Mouse (Mus musculus) liver, embryonic 15.5 days (tissue): ENCODE results near the gene Ipmk. TPM values are rescaled to one million over a fixed set of nuclear protein-coding genes. Genes with fewer than 3 reads are reported as not detected.

Experiments
- ATAC-seq: fragments of 200-750 bp; cut with Nextera tagmentation; 2 replicates; pipeline ENCODE4 v1.8.0; 2017; ENCODE audit warnings: moderate number of reproducible peaks, mild to moderate bottlenecking, moderate library complexity; ENCODE audit not compliant: insufficient read depth
- H3K27ac ChIP-seq: fragments of 300-500 bp; sonication (generic); replicated peaks from 2 replicates; pipeline ENCODE4 v1.5.1; 2015; ENCODE audit warnings: mild to moderate bottlenecking, inconsistent platforms
- H3K27me3 ChIP-seq: fragments of 300-500 bp; sonication (generic); 2 replicates; pipeline ENCODE4 v1.6.1; 2015; ENCODE audit warnings: mild to moderate bottlenecking, inconsistent platforms
- H3K36me3 ChIP-seq: fragments of 300-500 bp; sonication (generic); replicated peaks from 2 replicates; pipeline ENCODE4 v1.6.1; 2015; ENCODE audit warnings: moderate library complexity, mild to moderate bottlenecking, inconsistent platforms
- H3K4me1 ChIP-seq: fragments of 300-500 bp; sonication (generic); replicated peaks from 2 replicates; pipeline ENCODE4 v1.6.1; 2015; ENCODE audit warnings: inconsistent platforms
- H3K4me2 ChIP-seq: fragments of 300-500 bp; sonication (generic); 2 replicates; pipeline ENCODE4 v1.6.1; 2015; ENCODE audit warnings: moderate library complexity, mild to moderate bottlenecking, inconsistent platforms
- H3K4me3 ChIP-seq: fragments of 300-500 bp; sonication (generic); replicated peaks from 2 replicates; pipeline ENCODE4 v1.5.1; 2015; ENCODE audit warnings: mild to moderate bottlenecking, inconsistent platforms
- H3K9ac ChIP-seq: fragments of 300-500 bp; sonication (generic); 2 replicates; pipeline ENCODE4 v1.6.1; 2015; ENCODE audit warnings: moderate library complexity, mild to moderate bottlenecking, inconsistent platforms
- H3K9me3 ChIP-seq: fragments of 300-500 bp; sonication (generic); replicated peaks from 2 replicates; pipeline ENCODE4 v1.6.1; 2016; ENCODE audit warnings: inconsistent platforms
- WGBS: fragments of 180-500 bp; shearing (Covaris S2); methylation state at CpG from one replicate; pipeline ENCODE4 v1.1.7; 2015; ENCODE audit warnings: mixed read lengths; ENCODE audit not compliant: insufficient replicate concordance; 5-methylcytosine and 5-hydroxymethylcytosine counted together
- polyA plus RNA-seq: library from polyadenylated mRNA; unstranded; fragments of >200 nt; fragmentation: Nextera tagmentation; extraction: Ambion mirVana; gene quantifications from 2 replicates; pipeline ENCODE4 v1.2.1, GENCODE M21; 2015

The Ipmk gene
- polyA plus RNA-seq, 1 experiment from 2014 or later, result 8.3 TPM

DNA sequence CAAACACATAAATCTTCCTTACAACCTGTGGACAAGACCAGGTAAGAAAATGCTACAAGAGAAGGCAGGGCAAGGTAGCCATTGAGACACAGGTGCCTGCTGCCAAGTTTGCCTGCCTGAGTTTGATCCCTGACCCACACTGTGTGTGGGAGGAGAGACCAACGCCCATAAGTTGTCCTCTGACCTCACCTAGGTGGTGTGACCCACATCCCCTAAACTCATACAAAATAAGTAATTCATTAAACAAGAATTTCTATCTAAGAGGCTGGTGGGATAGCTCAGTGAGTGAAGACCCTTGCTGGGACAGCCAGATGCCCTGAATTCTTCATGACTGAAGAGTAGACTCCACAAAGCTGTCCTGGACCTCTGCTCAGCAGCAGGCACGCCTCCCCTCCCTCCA, 7.4 kb upstream of the Ipmk start:
- H3K9ac ChIP-seq, result no peak overlapping the region
- WGBS, result 55% methylated on average over 2 of the region's 2 CpGs
- ATAC-seq, result no peak

GRCm38 (mm10) chr10:71341290-71341689, 6.3 kb upstream of the Ipmk start:
- no peak overlapping the region for H3K4me2 ChIP-seq
- no peaks in the 10 kb centered on the region for H3K9me3 ChIP-seq
- peaks cover 67% of the 10 kb centered on the region for H3K4me1 ChIP-seq
- H3K9ac ChIP-seq, result no peak overlapping the region
- H3K27ac ChIP-seq, result peak overlapping the region; percentile 35; the same call in 1 of the 2 replicates
- 0 out of 2 replicates have a peak, but pooled peaks cover under 1% of the 10 kb centered on the region for H3K36me3 ChIP-seq
- no peaks in the 10 kb centered on the region for H3K27me3 ChIP-seq
- no peak for ATAC-seq
- WGBS, result 91% methylated on average over 9 of the region's 9 CpGs
- H3K4me3 ChIP-seq, result no peak overlapping the region

More for the DNA sequence above, 7.4 kb upstream of the Ipmk start:
- H3K27me3 ChIP-seq, result no peaks in the 10 kb centered on the region
- no peak overlapping the region for H3K4me2 ChIP-seq
- no peak overlapping the region for H3K4me3 ChIP-seq
- peaks cover 11% of the 10 kb centered on the region for H3K36me3 ChIP-seq
- peak overlapping the region; percentile 45; the same call in 1 of the 2 replicates for H3K27ac ChIP-seq
- H3K9me3 ChIP-seq, result no peaks in the 10 kb centered on the region
- peaks cover 59% of the 10 kb centered on the region for H3K4me1 ChIP-seq

GRCm38 (mm10) chr10:71342030-71342805, 5.3 kb upstream of the Ipmk start:
- 84% methylated on average over 7 of the region's 7 CpGs for WGBS
- Histone ChIP-seq H3K9me3 (no peaks in the 10 kb centered on the region), H3K4me2 (peak overlapping the region; percentile 2), H3K27ac (no peak overlapping the region), H3K9ac (no peak overlapping the region), H3K4me1 (peaks cover 77% of the 10 kb centered on the region), H3K4me3 (no peak overlapping the region), H3K36me3 (no peaks in the 10 kb centered on the region), H3K27me3 (no peaks in the 10 kb centered on the region)
- no peak for ATAC-seq

DNA sequence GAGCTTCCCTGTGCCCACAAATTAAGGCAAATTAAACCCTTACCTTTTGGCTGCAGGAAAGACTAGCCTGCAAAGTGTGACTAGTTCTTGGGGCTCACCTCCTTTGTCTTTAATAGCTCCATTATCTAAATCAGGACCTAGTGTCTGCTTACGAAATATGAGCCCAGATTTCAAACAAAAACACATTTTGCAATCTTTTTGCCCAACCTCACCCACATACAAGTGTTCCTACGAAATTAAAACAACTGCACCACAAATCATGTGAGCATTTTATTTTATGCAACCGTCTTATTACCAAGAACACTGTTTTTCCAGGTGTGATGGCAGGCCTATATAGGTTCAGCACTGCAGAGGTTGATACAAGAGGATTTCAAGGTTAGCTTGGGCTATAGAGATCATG, 4.4 kb upstream of the Ipmk start:
- 64% methylated on average over 3 of the region's 3 CpGs for WGBS
- Histone ChIP-seq H3K9ac (no peak overlapping the region), H3K36me3 (no peaks in the 10 kb centered on the region), H3K4me1 (peaks cover 81% of the 10 kb centered on the region), H3K27ac (no peak overlapping the region), H3K27me3 (no peaks in the 10 kb centered on the region), H3K9me3 (no peaks in the 10 kb centered on the region), H3K4me3 (peak overlapping the region; percentile 93), H3K4me2 (peak overlapping the region; percentile 86)
- ATAC-seq, result no peak

DNA sequence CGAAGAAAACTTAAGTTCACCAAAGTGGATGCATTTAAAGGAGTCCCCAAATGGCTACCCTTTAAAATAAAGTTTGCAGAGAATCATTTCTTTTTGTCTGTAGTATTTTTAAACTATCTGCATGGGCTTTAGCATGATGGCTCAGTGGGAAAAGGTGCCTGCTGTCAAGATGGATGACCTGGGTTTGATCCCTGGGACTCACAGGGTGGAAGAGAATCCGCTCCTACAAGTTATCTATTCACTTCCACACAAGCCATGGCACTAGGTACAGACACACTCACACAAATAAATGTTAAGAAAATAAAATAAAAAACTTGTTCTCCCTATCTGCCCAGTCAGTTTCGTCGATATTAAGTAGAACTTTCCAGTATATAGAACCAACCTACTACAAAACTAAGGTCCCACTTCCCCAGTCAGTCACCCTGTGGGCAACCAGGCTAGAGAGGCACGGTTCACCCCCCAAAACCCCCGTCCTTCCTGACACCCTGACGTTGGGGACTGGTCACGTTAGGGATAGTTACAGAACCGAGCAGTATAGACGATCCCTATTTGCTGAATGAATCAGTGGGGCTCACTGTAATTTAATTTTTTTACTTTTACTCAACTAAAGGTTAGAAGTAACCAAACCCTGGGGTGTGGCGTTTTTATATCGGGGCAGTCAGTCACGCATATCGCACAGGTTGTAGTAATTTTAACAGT, 3.8 kb upstream of the Ipmk start:
- no peak for ATAC-seq
- Histone ChIP-seq H3K27me3 (no peaks in the 10 kb centered on the region), H3K27ac (0 out of 2 replicates have a peak overlapping the region, but pooled peaks have one; percentile 86), H3K4me3 (peak overlapping the region; percentile 93), H3K4me2 (peak overlapping the region; percentile 86), H3K9me3 (no peaks in the 10 kb centered on the region), H3K9ac (peak overlapping the region; percentile 87), H3K4me1 (peaks cover 83% of the 10 kb centered on the region), H3K36me3 (no peaks in the 10 kb centered on the region)
- 15% methylated on average over 14 of the region's 14 CpGs for WGBS

GRCm38 (mm10) chr10:71344579-71345143, 2.9 kb upstream of the Ipmk start, which contains the start of gene Cisd1:
TSS of gene Cisd1 (minus strand) at chr10:71344954.
- no peaks in the 10 kb centered on the region for H3K27me3 ChIP-seq
- no peaks in the 10 kb centered on the region for H3K9me3 ChIP-seq
- H3K27ac ChIP-seq, result peak within 1 kb of the TSS; percentile 86
- H3K4me2 ChIP-seq, result peak within 1 kb of the TSS; percentile 86
- peak within 1 kb of the TSS; percentile 93 for H3K4me3 ChIP-seq
- under 1% methylated on average over 60 of the region's 60 CpGs for WGBS
- H3K4me1 ChIP-seq, result peaks cover 83% of the 10 kb centered on the region
- peak within 1 kb of the TSS; percentile 87 for H3K9ac ChIP-seq
- ATAC-seq, result peak; percentile 69
- H3K36me3 ChIP-seq, result no peaks in the 10 kb centered on the region

GRCm38 (mm10) chr10:71346106-71346505, 1.5 kb upstream of the Ipmk start:
- Histone ChIP-seq H3K9me3 (no peaks in the 10 kb centered on the region), H3K4me3 (no peak overlapping the region), H3K4me1 (peaks cover 77% of the 10 kb centered on the region), H3K4me2 (peak overlapping the region; percentile 98), H3K9ac (peak overlapping the region; percentile 95; the same call in 1 of the 2 replicates), H3K27me3 (no peaks in the 10 kb centered on the region), H3K36me3 (peaks cover 6% of the 10 kb centered on the region; the same call in 1 of the 2 replicates), H3K27ac (no peak overlapping the region; the same call in 1 of the 2 replicates)
- no peak for ATAC-seq
- WGBS, result 60% methylated on average over 2 of the region's 2 CpGs

GRCm38 (mm10) chr10:71346722-71347508, 648 bp upstream of the Ipmk start:
- 12% methylated on average over 13 of the region's 13 CpGs for WGBS
- no peak for ATAC-seq
- no peaks in the 10 kb centered on the region for H3K9me3 ChIP-seq

DNA sequence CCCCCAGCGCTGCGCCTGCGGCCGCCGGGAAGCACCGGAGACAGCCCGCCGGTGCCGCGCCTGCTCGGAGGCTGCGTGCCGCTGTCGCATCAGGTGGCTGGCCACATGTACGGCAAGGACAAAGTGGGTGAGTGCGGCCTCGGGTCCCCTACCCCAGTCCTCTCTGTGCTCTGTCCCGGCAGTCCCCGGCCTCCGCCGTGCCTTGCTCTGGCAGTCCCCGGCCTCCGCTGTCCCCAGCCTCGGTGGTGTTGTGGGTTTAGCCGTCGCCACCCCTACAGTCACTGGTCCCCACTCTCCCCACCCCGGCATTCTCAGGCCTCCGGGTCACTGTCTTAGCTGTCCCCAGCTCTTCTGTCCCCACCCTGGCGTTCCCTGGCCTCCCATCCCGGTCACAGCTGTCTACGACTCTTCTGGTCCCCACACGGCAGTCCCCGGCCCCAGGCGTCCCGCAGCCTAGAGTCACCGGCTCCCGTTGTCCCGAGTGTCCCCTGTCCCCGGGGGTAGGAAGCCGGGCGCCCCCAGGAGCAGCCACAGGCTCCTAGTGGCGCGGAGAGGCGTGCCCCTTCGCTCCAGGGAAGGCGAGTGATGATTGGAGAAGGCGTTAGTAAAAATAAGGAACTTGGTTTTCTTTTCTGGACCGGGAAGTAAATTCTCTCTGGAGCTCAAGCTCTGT, 537 bp downstream of the Ipmk start:
- peaks cover 60% of the 10 kb centered on the region for H3K4me1 ChIP-seq
- peak overlapping the region; percentile 93 for H3K27ac ChIP-seq
- peak; percentile 19 for ATAC-seq
- under 1% methylated on average over 48 of the region's 48 CpGs for WGBS
- H3K9ac ChIP-seq, result peak overlapping the region; percentile 95
- H3K36me3 ChIP-seq, result peaks cover 12% of the 10 kb centered on the region; the same call in 1 of the 2 replicates
- H3K4me2 ChIP-seq, result peak overlapping the region; percentile 98
- H3K4me3 ChIP-seq, result peak overlapping the region; percentile 92
- no peaks in the 10 kb centered on the region for H3K9me3 ChIP-seq
- no peaks in the 10 kb centered on the region for H3K27me3 ChIP-seq

More at GRCm38 (mm10) chr10:71346722-71347508, 648 bp upstream of the Ipmk start:
- H3K36me3 ChIP-seq, result peaks cover 12% of the 10 kb centered on the region; the same call in 1 of the 2 replicates
- H3K4me2 ChIP-seq, result peak overlapping the region; percentile 98
- H3K27me3 ChIP-seq, result no peaks in the 10 kb centered on the region
- H3K27ac ChIP-seq, result peak overlapping the region; percentile 93
- H3K4me3 ChIP-seq, result peak overlapping the region; percentile 92
- peaks cover 69% of the 10 kb centered on the region for H3K4me1 ChIP-seq
- H3K9ac ChIP-seq, result peak overlapping the region; percentile 95
